Mouse (Mus musculus) bone marrow macrophage, adult 2 months (primary cell): Measurements from ENCODE around the gene Zfp987. TPM values are rescaled to one million over a fixed set of nuclear protein-coding genes. Genes with fewer than 3 reads are reported as not detected.
"Not testable (repeated sequence)": the region's sequence is repeated elsewhere in the genome, so short reads cannot be mapped to it uniquely, and the experiment has no call there.

Source experiments
- H3K27ac ChIP-seq: 2 replicates; pipeline ENCODE4 v1.5.1; 2012; ENCODE audit warnings: low read depth, low read length; ENCODE audit not compliant: insufficient read depth
- H3K4me1 ChIP-seq: 2 replicates; pipeline ENCODE4 v1.6.1; 2012; ENCODE audit warnings: low read length; ENCODE audit not compliant: control insufficient read depth, insufficient read depth
- H3K4me3 ChIP-seq: 2 replicates; pipeline ENCODE4 v1.5.1; 2012; ENCODE audit warnings: mild to moderate bottlenecking, low read length, moderate library complexity; ENCODE audit not compliant: insufficient read depth
- polyA plus RNA-seq: library from polyadenylated mRNA; stranded (reverse); fragments of >200 nt; gene quantifications from 2 replicates; pipeline ENCODE4 v1.2.4, GENCODE M21; 2012; ENCODE audit not compliant: missing spikeins, insufficient read depth, insufficient read length

Gene Zfp987
- polyA plus RNA-seq, 1 experiment, result not detected

- H3K27ac ChIP-seq, H3K4me3 ChIP-seq, H3K4me1 ChIP-seq: not testable (repeated sequence)
These were observed 59.4 kb downstream of the Zfp987 start, which contains the start of gene Zfp600 for GRCm38 (mm10) chr4:146156524-146156923. Zfp600 (plus strand) TSS chr4:146156824.

GRCm38 (mm10) chr4:146162893-146163292, 65.8 kb downstream of the Zfp987 start:
- H3K4me1 ChIP-seq, H3K27ac ChIP-seq, H3K4me3 ChIP-seq: not testable (repeated sequence)

- H3K4me1 ChIP-seq, H3K4me3 ChIP-seq: not testable (repeated sequence)
These were observed 70.2 kb downstream of the Zfp987 start for GRCm38 (mm10) chr4:146167202-146167832.

GRCm38 (mm10) chr4:146167879-146168532, 70.9 kb downstream of the Zfp987 start:
- H3K27ac ChIP-seq, H3K4me1 ChIP-seq, H3K4me3 ChIP-seq: not testable (repeated sequence)

More at GRCm38 (mm10) chr4:146167202-146167832, 70.2 kb downstream of the Zfp987 start:
- not testable (repeated sequence) for H3K27ac ChIP-seq

GRCm38 (mm10) chr4:146168730-146169215, 71.7 kb downstream of the Zfp987 start:
- H3K27ac ChIP-seq, H3K4me3 ChIP-seq, H3K4me1 ChIP-seq: not testable (repeated sequence)

- H3K27ac ChIP-seq, H3K4me3 ChIP-seq, H3K4me1 ChIP-seq: not testable (repeated sequence)
These were observed 76.5 kb downstream of the Zfp987 start for GRCm38 (mm10) chr4:146173378-146174226.

Other genes with a start within 250 kb of the Zfp987 start
- gene Zfp986, start 228.5 kb upstream of the Zfp987 start, polyA plus RNA-seq, result not detected in 2 replicates
- not detected in 2 replicates for gene Zfp600, start 59.5 kb downstream of the Zfp987 start, polyA plus RNA-seq